Mouse (Mus musculus) naive thymus-derived CD4-positive, alpha-beta T cell, adult 2 months (primary cell): Measurements from ENCODE around the gene 3110009E18Rik.

ENCODE experiments used
- DNase-seq: peaks from one replicate; pipeline ENCODE4 v3.0.0-alpha.2; 2011; ENCODE audit warnings: low read depth

3110009E18Rik gene

DNA sequence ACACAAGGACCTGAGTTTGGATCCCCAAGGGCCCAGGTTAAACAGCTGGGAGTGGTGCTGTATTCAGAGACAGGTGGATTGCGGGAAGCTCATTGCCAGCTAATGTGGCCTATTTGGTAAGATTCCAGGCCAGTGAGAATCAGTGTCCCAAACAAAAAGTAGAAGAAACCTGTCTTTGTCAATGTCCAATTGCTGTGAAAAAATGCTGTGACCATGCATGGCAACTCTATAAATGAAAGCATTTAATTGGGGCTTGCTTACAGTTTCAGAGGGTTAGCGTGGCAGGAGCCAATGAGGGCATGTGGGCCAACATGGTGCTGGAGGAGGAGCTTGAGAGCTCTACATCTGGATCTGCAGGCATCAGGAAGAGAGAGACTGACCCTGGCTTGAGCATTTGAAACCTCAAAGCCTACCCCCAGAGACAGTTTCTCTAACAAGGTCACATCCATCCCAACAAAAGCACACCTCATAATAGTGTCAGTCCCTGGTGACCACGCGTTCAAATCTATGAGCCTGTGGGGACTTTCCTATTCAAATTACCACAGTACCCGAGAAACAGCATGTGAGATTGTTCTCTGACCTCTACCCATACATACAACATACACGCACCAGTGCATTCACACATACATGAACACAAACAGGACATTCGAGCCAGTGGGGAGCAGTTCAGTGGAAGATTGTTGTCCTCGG is 24.7 kb downstream of the 3110009E18Rik start:
- no peak for DNase-seq

DNA sequence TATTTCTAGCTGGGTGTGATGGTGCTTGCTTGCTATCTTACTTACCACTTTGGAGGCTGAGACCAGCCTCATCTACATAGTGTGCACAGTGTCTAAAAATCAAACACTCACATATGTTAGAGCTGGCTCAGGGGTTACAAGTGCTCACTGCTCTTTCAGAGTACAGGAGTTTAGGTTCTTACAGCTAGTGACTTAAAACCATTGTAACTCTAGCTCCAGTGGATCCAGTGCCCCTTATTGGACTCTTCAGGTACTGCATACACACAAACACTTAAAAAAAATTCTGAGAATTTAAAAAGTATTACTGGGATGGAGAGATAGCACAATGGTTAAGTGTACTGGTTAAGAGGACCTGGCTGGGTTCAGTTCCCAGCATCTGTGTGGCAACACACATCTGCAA is 26.0 kb downstream of the 3110009E18Rik start:
- DNase-seq = no peak

DNA sequence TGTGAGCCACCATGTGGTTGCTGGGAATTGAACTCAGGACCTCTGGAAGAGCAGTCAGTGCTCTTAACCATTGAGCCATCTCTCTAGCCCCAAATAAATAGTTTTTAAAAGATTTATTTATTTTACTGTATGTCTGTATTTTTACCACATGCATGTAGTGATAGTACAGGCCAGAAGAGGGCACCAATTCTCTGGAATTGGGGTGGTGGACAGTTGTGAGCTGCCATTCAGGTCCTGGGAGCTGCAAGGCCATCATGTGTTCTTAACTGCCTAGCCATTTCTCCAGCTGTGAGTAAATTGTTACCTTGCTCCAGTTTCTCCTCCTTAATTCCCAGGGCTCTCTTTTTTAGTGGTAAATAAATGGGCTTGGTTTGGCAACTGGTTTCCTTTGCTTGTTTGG is 33.2 kb downstream of the 3110009E18Rik start:
- DNase-seq = peak; percentile 41

DNA sequence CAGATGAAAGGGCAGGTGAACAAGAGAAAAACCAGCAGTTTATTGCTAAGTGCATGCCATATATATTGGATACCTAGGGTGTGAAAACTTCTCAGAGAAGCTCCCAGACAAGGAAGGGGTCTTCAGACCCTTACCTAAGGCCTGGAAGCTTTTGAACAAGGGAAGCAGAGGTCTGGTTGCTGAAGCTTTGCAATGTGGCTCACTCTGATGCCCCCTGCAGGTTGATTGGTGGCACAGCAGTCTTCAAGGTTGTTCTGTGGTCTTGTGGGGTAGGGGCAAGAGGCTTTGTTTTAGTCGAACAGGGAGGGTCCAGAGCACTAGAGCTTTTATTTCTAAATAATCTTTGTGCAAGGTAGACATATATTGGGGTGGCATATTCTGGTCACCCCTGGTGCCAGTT is 34.3 kb downstream of the 3110009E18Rik start:
- peak; percentile 58 for DNase-seq

DNA sequence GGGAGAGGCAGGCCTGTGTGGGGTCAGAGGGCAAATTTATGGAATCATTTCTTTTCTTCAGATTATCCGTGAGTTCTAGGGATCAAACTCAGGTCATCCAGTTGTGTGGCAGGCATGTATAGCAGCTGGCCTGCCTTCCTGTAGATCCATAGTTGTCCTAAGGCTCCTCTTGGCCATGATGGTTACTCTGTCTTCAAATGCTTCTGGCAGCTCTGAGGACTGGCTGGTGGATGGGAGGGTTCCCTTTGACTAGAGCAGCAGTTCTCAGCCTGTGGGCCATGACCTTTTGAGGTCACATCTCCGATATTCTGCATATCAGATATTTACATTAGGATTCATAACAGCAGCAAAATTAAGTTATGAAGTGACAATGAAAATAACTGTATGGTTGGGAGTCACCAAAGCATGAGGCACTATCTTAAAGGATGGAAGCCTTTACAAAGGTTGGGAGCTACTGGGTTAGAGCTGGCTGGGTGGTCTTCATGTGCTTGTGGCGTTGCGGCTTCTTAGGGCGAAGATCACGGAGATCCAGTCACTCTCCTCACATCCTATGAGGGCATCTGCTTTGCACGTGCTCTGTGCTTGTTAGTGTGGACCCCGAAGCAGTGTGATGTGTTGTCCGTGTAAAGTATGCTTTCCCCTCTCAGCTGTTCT is 37.6 kb downstream of the 3110009E18Rik start:
- DNase-seq = no peak

DNA sequence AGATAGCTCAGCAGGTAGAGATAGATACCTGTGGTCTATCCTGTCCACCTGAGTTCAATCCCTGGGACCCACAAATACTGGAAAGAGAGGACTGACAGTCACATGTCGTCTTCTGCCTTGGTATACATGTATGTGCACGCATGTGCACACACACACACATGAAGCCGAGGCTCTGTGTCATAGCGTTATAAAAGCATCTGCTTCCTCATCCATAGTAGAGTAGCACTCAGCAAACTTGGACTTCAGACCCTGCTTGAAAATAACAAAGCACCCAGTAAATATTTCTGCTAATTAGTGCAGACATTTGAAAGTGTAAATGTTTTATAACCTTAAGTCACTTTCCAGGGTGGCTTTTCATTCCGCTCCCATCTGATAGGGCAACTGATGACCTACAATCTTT is 40.5 kb downstream of the 3110009E18Rik start:
- DNase-seq = no peak

DNA sequence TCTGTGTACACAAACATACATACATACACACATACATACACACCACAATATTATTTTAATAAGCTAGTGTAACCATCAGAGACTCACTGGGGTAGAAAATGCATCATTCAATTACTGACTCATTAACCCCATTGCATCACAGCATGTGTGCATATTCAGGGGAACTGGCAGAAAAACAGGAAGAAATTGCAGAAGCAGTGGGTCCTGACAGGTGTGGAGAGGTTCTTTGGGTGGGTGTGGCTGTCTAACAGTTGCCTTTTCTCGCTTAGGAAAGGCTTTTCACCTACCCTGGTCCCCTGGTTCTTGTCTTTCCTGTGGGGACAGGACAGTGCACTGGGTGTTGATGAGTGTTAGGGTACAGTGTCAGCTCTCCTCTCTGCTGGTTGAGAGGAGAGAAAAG is 41.6 kb downstream of the 3110009E18Rik start:
- no peak for DNase-seq

DNA sequence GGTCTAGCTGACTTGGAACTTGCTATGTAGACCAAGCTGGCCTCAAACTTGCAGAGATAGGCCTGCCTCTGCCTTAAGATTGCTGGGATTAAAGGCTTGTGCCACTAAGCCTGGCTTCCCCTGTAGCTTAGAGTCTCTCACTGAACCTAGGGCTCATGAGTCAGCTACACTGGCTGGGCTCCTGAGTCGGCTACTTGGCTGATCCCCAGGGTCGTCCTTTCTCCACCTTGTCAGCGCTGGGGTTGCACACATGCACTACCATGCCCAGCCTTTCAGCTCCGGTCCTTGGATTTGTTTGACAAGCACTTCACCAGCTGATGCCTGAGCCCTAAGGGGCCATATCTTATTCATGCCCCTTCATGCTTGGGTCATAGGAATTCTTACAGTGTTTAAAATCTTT is 47.0 kb downstream of the 3110009E18Rik start:
- DNase-seq = no peak

DNA sequence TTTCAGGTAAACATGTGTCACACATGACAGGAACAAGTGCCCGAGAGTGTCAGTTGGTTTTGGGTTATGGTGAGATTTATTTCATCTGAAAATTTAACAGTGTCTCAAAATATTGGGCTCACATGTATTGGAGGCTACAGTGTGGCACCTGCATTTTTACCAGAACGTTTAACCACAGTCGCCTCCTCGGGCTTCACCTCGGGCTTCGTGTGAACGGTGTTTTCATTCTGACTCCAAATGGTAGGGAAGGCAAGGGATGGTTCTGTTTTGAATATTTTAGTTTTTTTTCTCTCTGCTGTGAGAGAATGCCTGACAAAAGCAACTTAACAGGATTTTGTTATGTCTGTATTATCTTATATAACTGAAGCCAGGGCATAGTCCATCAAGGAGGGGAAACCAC is 47.7 kb downstream of the 3110009E18Rik start:
- no peak for DNase-seq

DNA sequence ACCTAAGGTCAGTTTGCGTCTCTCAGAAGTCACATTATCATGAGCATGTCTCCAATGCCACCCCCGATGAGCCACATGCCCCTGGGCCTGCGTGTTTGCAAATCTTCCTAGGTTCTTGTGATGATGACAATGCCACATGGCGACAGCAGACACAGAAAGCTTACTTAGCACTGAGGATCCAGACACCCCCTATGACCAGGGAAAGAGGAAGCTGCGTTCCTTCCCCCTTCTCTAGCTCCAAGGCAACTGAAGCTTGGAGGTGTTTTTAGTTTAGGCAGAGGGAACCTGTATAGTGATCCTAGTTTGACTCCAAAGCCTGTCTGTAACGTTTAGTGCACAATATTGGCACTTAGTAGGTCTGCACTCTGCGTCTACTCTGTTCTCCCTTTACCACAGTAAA is 49.3 kb downstream of the 3110009E18Rik start:
- no peak for DNase-seq

DNA sequence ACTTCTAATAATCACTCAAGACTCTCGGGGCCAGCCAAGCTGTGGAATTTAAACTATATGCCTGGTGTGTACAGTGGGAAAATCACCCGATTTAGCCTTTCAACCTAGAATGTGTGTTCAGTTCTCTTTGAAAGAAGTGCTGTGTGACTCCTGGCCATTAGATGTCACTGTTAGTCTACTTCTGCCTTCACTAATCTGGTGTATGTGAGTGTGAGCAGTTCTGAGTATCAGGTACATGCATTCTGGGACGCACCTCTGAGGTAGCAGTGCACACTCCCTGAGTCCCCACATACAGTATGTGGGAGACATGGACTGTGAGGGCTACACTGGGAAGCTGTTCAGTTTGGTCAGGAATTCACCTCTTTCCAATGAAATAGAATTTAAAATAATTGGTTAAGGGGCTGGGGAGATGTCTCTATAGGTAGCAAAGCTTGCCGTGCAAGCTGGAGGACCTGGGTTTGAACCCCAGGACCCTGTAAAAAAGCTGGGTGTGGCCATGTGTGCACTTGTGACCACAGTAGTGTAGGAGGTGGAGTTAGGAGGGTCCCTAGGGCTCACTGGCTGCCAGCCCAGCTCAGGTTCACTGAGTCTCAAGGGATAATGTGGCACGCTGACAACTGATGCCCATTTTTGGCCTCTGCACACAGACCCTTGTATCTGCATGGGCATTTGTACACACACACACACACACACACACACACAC is 51.0 kb downstream of the 3110009E18Rik start:
- no peak for DNase-seq

DNA sequence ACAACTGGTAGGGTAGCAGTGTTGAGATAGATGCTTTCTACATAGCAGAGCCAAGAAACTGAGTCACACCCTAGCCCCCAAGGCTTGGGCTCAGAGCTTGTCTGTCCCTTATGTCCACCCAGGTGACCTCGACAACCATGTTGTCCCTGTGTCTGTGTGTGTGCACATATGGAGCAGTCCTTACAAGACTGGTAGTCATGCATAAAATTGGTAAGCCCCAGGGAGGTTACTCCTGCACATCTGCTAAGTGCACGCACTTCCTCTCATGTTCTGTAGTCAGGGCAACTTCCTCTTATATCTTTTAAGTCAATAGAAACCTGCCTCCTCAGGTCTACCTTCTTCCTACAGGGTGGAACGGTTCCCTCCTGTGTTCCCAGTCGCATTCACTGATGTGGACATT is 54.0 kb downstream of the 3110009E18Rik start:
- DNase-seq = no peak

DNA sequence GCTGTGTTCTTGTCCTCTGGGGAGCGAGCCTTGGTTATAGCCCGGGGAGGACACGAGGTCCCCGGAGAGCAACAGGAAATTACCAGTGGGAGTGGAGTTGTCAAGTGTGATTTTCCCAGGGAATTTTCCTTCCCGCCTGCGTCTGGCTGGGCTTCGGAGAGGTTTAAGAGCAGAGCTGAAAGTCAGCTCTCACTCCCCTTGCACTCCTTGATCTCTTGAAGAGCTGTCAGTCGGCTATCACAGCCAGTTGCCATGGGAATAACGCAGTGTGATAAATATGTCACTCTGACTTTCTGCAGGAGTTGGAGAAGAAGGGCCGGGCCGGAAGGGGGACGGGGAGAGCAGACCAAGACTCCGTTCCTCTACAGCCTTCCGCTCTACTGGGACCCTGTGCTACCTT is 55.3 kb downstream of the 3110009E18Rik start:
- no peak for DNase-seq

DNA sequence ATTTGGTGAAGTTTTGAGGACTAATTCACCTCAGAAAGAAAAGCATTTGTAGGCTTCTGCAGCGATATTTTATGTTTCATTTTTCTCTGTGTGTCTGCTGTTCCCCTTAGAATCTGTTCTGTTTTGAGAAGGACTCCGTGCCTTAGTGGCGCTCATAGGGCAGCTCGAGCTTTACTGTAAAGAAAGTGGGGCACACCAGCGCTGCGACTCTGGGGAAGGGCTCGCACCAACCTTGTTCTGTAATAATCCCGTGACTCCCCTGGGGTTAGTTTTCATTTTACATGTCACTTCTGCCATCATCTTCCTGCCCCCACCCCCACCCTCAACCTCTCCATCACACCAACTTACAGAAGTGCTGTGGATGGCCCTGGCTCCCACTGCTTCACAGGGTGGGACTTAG is 56.2 kb downstream of the 3110009E18Rik start:
- DNase-seq = no peak

DNA sequence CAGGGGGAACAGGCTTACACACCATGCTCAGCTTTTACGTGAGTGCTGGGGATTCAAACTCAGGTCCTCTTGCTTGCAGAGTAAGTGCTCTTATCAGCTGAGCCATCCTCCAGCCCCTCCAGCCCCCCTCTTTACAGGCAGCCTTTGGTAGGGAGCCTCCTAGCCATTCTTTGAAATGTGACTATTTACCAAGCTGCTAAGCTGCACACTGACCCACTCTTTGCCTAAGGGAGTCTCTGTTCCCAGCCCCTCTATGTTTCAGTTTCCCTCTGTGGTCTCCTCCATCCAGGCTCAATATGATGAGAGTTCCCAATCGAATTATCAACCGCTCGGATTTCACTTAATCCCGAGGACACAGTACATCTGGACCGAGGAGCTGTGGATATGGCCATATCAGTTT is 65.2 kb downstream of the 3110009E18Rik start:
- DNase-seq = no peak

DNA sequence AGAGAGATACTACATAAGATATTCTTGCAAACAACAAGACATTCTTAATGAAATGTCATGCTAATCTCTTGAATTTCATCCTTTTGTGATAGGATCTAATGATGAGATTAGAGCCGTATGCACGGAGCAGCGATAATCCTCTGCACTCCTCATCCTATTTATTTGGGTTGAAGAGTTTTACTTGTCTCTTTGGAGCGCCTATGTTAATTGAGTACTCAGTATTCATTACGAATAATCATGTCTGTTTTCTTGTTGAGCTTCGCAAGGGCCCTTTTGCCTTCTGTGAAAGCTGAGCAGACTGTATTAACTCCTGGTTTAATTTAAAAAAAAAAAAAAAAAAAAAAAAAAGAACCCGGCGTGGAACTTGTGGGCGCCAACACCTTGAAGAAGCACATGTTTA is 65.7 kb downstream of the 3110009E18Rik start:
- no peak for DNase-seq

DNA sequence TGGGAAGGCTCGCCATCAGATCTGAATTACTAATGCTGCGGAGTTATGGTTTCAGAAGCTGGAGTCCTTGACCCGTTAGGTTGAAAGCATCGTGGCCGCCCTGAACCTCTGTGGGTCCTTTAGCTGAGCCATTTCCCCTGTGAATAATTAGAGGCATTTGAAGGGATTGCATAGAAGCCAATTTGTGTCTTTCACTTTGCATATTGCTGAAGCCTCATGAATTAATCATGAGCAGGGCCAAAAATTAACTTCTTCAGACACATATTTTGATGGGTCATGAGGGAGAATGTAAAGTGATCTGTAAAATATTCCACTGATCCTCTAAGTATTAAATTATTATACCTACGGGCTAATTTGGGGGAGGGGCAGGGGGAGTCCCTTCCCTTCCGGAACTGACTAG is 66.1 kb downstream of the 3110009E18Rik start:
- DNase-seq = no peak

DNA sequence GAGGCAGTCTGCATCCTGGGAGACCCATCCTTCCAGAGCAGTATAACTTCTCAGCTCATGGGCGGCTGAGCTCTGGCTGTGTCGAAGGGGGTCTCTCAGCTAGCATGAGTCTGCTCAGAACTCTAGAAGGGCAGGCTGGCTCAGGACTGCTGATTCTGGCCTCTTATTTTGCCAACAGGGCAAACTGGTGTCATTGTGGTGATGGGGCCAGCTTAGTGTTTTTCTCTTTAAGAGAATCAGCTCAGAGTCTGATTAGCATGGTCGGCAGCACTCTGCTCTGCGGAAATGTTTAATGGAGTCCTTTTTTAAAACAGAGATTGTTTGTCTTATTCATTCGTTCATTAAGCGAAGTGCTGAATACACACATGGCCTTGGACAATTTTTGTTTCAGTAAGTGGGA is 68.2 kb downstream of the 3110009E18Rik start:
- no peak for DNase-seq

DNA sequence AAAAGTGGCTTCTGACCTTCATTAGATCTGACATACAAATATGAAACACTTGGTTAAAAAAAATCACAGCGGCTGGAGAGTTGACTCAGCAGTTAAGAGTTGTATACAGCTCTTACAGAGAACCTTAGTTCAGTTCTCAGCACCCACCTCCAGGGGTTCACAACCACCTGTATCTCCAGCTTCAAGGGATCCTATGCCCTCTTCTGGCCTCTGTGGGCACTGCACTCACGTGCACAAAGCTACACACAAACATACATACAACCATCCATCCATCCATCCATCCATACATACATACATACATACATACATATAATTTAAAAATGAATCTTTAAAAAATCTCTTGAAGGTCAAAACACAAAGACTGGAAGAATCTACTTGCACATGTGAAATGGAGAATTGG is 69.3 kb downstream of the 3110009E18Rik start:
- DNase-seq = no peak

DNA sequence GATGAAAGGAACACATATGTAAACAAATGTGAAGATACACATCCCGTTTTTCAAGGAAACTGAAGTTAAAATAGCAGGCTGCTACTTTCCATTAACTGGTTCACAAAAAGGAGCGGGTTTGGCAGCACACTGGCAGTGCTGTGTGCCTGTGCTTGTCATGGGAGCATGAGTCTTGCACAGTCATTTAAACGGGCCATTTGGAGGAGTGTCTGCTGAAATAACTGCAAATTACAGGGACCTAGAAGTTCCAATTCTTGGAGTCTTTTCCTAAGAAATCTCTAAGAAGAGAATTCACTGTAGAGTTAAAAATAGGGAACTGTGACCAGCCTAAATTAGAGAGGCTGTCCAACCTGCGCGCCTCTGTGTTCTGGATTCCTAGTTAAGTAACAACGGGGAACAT is 70.0 kb downstream of the 3110009E18Rik start:
- no peak for DNase-seq

DNA sequence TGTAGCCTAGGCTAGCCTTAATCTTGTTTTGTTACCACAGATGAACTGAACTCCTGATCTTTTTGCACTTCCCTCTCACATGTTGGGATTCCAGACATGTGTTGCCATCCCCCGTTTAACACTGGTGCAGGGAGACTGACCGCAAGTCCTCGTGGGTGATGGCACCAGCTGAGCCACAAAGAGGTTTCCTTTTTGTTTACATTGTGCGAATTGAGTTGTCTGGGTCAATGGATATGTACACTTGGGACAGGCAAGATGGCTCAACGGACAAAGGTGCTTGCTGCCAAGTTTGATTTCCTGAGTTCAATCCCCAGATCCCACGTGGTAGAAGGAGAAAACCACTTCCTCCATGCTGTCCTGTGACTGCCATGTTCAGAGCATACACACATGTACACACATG is 71.3 kb downstream of the 3110009E18Rik start:
- no peak for DNase-seq

DNA sequence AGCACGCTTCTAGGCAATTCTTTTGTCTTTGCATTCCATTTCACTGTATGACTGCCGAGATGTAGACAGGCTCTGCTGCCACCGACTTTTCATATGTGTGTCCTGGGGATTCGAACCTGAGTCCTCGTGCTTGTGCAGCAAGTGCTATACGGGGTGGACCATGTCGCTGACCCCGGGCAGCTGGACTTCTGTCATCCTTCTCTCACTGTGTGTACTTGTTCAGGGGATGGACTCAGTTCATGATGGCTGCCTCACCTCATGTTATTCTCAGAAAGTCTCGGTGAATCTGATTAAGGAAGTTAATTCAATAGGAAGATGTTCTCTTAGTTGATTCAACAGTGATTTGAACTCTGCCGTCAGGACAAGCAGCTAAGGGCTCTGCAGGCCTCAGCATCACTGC is 72.6 kb downstream of the 3110009E18Rik start:
- no peak for DNase-seq

DNA sequence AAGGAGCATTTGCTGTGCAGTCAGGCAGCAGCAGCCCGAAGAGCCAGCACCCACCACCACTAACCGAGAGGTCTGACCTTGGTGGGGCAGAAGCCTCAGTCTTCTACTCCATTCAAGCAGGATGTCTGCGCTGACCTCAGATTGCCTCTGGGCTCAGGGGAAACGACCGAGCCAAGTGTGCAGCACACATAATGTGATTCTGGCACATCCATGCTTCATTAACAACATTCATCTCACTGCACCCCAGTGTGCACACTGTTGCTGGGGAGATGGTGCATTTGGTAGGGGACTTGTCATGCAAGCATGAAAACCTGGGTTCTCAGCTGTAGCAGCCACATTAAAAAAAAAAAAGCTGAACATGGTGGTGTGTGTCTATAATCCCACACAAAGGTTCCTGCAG is 75.0 kb downstream of the 3110009E18Rik start:
- no peak for DNase-seq

DNA sequence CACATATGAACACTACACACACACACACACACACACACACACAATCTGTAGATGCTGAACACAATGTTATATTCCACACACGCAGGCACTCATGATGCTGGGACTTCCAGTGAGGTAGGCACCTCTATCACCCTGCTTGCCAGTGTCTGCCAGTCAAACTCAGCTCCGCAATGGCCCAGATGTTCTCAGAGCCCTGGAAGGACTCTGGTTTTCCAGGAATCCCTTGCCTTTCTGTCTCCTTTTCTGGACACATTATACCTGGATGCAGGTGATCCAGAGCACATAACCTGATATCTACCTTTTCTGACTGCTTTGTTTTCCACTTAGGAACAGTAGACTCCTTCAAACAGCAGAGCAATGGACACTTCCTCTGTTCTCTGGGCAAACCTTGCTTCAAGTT is 75.7 kb downstream of the 3110009E18Rik start:
- DNase-seq = no peak
